Comparison of ENCODE assay signal across 8 mouse cellular contexts in the genomic region with DNA sequence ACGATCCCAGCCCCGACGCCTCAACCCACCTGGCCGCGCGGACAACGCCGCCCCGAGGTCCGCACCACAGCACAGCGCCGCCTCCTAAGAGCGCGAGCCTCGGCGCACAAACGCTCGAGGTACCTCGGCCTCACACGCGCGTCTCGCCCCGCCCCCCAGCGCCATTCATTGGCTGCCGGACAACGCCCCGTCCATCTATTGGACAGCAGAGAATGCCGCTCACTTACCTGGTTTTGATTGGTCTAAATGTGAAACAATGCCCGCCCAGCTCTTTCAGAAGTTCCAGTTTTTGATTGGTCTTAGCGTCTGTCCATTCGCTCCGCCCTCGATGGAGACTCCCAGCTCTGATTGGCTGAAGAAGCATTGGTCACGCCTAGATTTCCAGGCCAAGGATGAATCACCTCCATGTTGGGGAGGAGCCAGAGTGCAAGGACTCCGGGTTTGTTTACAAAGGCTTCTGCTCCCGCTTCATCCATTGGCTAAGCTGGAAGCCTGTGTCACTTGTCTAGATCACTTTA. TPM values are rescaled to one million over a fixed set of nuclear protein-coding genes. Genes with fewer than 3 reads are reported as not detected.
A peak's percentile ranks its signal among the peaks of the same experiment; 100 is the strongest.
DNase-seq lines count a peak whose midpoint lies in the region; ATAC-seq lines count a peak whose summit lies in the region.

A gene (minus strand): TSS at position 136 of the 518 bp plus-strand sequence.

- peak; percentile 99 for ATAC-seq in hindbrain, embryonic 15.5 days (ENCODE audit: low FRiP score, low read depth)

- peak within 1 kb of the TSS; percentile 84 for H3K27ac ChIP-seq in hindbrain, embryonic 15.5 days (replicated peaks)

- no peaks in the 10 kb centered on the region for H3K9me3 ChIP-seq in hindbrain, embryonic 15.5 days

- peak within 1 kb of the TSS; percentile 56 for H3K4me3 ChIP-seq in hindbrain, embryonic 15.5 days

- peak within 1 kb of the TSS; percentile 63 for H3K9ac ChIP-seq in hindbrain, embryonic 15.5 days

- peak; percentile 97 for DNase-seq in T-cell, adult 2 months (ENCODE audit: low spot score)
- peak; percentile 99 for DNase-seq in cerebellum, postnatal 36 days
- peak; percentile 98 to 100 for DNase-seq in frontal cortex, postnatal 36 days (ENCODE audit: low spot score in 2 of 2)
- DNase-seq in left cerebral cortex, adult 11 months (ENCODE audit: low spot score): peak; percentile 100
- DNase-seq in lung, postnatal 4 days: peak; percentile 98
- peak; percentile 99 for DNase-seq in retina, postnatal 7 days (ENCODE audit: low read depth, low spot score)
- peak; percentile 91 for DNase-seq in urinary bladder, adult 2 months (ENCODE audit: low spot score)

- peaks cover 16% of the 10 kb centered on the region for H3K4me1 ChIP-seq in hindbrain, embryonic 15.5 days (replicated peaks)

- no peaks in the 10 kb centered on the region for H3K36me3 ChIP-seq in hindbrain, embryonic 15.5 days

- H3K27me3 ChIP-seq in hindbrain, embryonic 15.5 days: no peaks in the 10 kb centered on the region

- 0% methylated on average over 37 of the region's 37 CpGs for WGBS in hindbrain, embryonic 15.5 days

- H3K4me2 ChIP-seq in hindbrain, embryonic 15.5 days: peak within 1 kb of the TSS; percentile 61

RNA-seq across cellular contexts. Expression of the gene that starts here (rescaled TPM):
- polyA plus RNA-seq in hindbrain, embryonic 15.5 days (2015; fragmentation: Nextera tagmentation; extraction: Ambion mirVana): 26.1 and 27.1 TPM in 2 replicates
- polyA plus RNA-seq in urinary bladder, adult 2 months (2012; rRNA removed): 22.8 and 23.1 TPM in 2 replicates

Comparison
In these comparisons a context has a peak if more than half of its experiments do, and no peak if none do; other contexts are left out.
1. Peak in every context shown above with its lines: DNase-seq, ATAC-seq, H3K4me3 ChIP-seq and H3K27ac ChIP-seq.